Mouse (Mus musculus) embryonic fibroblast, embryonic 13.5 days (primary cell): ENCODE measurements at regions not wholly inside any gene's neighbourhood (a gene's known extent, or its start where the extent isn't known, plus 50 kb on each side); places are given as distances from the start of the nearest gene placed in this dataset.
A peak's percentile ranks its signal among the peaks of the same experiment; 100 is the strongest.

ENCODE experiments used
- H3K27ac ChIP-seq: 2 replicates; pipeline ENCODE4 v1.5.1; 2012; ENCODE audit warnings: low read length, control low read depth, inconsistent platforms; ENCODE audit not compliant: insufficient read depth
- H3K4me1 ChIP-seq: 2 replicates; pipeline ENCODE4 v1.6.1; 2011; ENCODE audit warnings: low read length; ENCODE audit not compliant: control insufficient read depth, insufficient read depth
- H3K4me3 ChIP-seq: 2 replicates; pipeline ENCODE4 v1.5.1; 2011; ENCODE audit warnings: mild to moderate bottlenecking, control low read depth, low read length; ENCODE audit not compliant: insufficient read depth
- CTCF ChIP-seq: IDR thresholded peaks from 2 replicates; pipeline ENCODE4 v1.5.1; 2011; ENCODE audit warnings: mild to moderate bottlenecking, control low read depth, low read length, moderate library complexity, borderline replicate concordance; ENCODE audit not compliant: insufficient read depth
- POLR2A ChIP-seq: IDR thresholded peaks from 2 replicates; pipeline ENCODE4 v1.6.1; 2011; ENCODE audit warnings: low read depth, mild to moderate bottlenecking, control low read depth, low read length, moderate library complexity

DNA sequence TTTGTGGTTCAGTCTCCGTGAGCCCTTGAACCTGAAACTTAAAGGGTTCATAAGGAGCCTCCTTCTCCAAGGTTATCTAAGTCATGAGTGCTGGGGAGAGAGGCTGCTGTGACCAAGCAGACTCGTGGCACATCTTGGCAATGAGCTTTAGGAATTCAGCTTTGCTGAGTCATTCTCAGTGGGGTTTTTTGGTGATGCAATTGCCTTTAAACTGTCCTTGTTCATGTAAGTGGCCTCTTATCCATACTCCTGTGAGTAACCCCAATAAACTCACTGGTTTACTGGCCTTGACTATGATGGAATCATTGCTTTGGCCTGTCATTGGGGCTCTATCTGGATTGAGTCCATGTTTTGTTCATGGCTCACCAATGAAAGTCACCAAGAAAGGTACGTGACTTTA is 218.2 kb upstream of the Ppp2r3a start:
- Histone ChIP-seq H3K4me1 (0 out of 2 replicates have a peak, but pooled peaks cover 8% of the 10 kb centered on the region), H3K27ac (no peak overlapping the region), H3K4me3 (no peak overlapping the region)
- TF ChIP-seq CTCF (no peak), POLR2A (no peak)

DNA sequence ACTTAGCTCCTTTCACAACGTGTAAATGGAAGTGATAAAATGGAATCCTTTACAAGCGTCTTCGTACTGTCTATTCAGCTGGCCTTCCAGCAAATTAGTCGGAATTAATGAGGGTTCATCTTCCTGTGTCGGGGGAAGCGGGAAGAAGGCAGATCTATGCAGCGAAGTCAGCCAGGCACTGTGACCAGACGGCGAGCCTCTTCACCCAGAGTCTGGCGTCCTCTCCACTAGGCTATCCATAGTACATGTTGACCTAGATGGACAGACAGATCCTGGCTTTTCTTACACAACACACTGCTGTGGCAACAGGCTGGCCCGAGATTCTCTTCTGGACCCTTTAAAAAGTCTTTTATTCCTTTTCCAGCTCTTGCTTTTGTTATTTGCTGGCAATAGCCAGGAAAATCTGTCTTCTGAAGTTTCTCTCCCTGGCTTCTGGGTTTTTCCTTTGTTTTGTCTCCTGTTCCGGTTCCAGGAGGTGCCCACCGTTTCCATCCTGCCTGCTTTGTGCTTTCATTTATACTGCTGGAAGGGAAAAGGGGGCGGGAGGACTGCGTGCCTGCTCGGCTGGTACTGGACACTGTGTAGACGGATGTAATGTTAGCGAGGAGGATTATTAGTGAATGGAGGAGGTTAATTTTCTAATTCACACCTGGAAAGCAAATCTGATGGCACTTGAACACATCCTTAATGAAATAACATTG is 213.3 kb upstream of the Ppp2r3a start:
- no peak overlapping the region for H3K27ac ChIP-seq

DNA sequence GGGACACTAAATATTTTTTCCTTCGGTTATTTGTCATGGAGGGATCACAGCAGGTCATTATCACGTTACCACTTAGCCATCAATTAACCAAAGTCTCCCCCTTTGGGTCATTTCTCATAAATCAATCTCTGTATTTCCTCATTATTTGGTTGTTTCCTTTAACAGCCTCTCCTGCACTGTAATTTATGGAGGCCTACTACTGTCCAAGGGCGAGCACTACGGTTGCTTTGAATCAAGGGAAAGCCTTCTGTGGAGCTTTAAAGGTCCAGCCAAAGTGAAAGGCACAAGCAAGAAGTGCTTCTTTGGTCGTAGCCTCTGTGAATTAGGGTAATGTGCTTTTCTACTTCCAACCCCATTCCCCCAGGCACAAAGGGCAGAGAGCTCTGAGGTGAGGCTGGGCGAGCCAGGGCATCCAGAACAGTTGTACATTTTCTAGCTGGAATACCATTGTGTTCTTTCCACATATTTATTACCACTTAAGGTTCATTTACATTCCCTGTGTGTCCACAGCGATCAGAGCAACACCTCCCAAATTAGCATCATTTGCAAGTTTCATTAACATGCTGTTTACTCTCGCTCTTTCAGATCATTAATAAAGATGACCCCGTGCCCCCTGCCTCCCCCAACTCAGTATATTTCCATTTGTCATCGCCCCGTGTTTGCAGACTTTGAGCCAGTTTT is 207.5 kb upstream of the Ppp2r3a start:
- TF ChIP-seq CTCF (no peak), POLR2A (no peak)
- peaks cover 5% of the 10 kb centered on the region; the same call in 1 of the 2 replicates for H3K4me1 ChIP-seq
- H3K4me3 ChIP-seq, result no peak overlapping the region
- no peak overlapping the region for H3K27ac ChIP-seq

More for the DNA sequence above, 213.3 kb upstream of the Ppp2r3a start:
- TF ChIP-seq CTCF (no peak), POLR2A (no peak)
- Histone ChIP-seq H3K4me1 (no peaks in the 10 kb centered on the region), H3K4me3 (no peak overlapping the region)

DNA sequence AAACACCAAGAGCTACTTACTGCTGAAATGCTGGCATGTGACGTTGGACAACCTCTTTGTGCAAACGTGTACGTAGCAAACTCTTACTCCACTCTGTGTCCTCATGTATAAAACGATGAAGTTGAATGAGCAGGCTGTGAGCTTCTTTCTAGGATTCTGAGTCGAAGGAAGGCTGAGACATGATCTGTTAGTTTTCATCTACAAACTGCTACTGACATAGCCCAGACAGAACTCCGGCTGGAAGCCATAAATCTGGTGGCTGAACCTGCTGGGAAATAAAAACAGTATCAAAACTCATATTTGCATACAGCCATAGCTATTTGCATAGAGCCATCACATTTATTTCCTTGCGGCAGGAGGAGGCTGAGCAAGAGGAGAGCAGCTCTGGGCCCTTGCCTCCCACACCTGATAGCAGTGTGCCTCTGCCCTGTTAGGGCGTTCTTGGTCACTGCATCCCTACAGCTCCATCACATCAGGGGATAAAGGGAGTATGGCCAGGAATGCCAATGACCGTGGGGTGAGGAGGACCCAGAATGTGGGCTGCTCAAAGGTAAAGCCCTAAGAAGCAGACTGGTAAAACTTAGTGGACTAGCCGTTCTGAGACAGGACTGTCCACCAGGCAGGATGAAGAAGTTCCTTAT is 206.8 kb upstream of the Ppp2r3a start:
- Histone ChIP-seq H3K4me1 (peaks cover 5% of the 10 kb centered on the region; the same call in 1 of the 2 replicates), H3K4me3 (no peak overlapping the region), H3K27ac (no peak overlapping the region)
- TF ChIP-seq POLR2A, result no peak
- no peak for TF ChIP-seq CTCF

DNA sequence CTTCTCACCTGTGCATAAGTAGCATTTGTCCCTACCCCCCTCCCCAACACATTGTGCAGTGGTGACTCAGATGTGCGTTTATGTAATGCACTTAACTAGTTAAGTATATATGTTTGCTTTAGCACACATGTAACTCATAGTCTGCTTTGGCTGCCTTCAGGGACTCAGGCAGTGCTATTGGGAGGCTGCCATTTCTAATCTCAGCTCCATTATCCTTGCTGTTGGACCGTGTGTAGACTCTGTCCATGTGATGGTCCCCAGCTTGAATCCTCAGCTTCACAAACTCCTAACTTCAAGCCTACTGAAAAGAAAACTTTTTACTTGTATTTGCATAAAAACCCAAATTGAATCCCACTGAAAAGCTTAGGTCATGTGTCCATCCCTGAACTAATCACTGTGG is 194.7 kb upstream of the Ppp2r3a start:
- H3K4me3 ChIP-seq, result no peak overlapping the region
- TF ChIP-seq POLR2A, result no peak
- TF ChIP-seq CTCF, result no peak
- H3K4me1 ChIP-seq, result peaks cover 15% of the 10 kb centered on the region
- peak overlapping the region; percentile 62 for H3K27ac ChIP-seq

DNA sequence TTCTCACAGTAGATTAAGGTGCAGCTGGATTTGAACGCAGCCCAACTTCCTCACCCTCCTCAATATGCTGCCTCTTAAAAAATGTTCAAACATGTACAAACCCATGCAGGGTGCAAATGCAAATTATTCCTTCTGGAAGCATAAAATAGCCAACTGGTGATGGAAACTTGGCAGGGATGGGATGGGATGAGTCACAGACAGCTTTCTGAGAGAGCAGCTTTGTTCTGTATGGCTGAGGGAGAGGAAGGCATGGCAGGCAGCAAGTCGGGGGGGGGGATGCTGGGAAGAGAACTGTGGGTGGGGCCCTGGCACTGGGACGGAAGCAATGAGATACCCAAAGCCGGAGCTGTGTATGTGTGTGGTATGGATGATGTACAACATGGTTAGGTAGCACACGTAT is 194.2 kb upstream of the Ppp2r3a start:
- TF ChIP-seq CTCF, result no peak
- no peak for TF ChIP-seq POLR2A
- Histone ChIP-seq H3K4me3 (no peak overlapping the region), H3K4me1 (peaks cover 15% of the 10 kb centered on the region), H3K27ac (peak overlapping the region; percentile 62)

DNA sequence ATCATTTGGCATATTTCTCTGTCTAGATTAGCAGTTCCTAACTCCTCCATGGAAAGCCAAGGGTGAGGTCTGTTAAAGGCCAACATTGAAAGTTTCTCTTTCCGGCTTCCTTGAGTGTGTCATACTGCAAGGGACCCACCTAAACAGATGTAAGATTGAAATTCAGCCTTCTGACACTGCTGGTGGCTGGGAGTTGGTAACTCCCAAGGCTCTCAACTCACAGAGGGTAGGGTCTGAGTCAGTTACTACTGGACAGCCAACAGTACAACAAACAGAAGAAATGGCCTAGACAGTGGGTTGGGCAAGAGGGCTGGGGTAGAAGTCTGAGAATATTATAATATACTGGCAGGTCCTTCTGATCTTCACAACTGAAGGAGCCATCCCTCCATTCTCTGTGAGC is 193.7 kb upstream of the Ppp2r3a start:
- TF ChIP-seq CTCF (no peak), POLR2A (no peak)

DNA sequence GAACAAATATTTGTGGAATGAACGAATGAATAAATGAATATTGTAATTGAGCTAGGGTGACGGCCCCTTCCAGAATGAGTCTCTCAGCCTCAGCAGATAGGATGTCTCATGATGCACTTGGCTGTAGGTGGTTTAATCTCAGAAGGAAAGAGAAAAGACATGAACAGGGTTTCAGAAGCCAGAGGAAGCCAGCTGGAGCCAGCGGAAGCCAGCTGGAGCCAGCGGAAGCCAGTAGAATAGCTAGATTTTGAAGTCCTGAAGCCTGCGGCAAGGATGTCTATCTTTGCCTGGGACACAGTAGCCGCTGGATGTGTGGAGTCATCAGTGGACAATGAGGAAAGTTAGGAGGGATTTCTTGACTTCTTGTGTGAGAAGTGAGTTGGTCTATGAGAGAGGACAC is 188.3 kb upstream of the Ppp2r3a start:
- TF ChIP-seq POLR2A (no peak), CTCF (no peak)
- no peak overlapping the region for H3K4me3 ChIP-seq
- no peaks in the 10 kb centered on the region for H3K4me1 ChIP-seq
- no peak overlapping the region for H3K27ac ChIP-seq

More for the DNA sequence above, 193.7 kb upstream of the Ppp2r3a start:
- Histone ChIP-seq H3K27ac (peak overlapping the region; percentile 51), H3K4me1 (peaks cover 15% of the 10 kb centered on the region), H3K4me3 (no peak overlapping the region)

DNA sequence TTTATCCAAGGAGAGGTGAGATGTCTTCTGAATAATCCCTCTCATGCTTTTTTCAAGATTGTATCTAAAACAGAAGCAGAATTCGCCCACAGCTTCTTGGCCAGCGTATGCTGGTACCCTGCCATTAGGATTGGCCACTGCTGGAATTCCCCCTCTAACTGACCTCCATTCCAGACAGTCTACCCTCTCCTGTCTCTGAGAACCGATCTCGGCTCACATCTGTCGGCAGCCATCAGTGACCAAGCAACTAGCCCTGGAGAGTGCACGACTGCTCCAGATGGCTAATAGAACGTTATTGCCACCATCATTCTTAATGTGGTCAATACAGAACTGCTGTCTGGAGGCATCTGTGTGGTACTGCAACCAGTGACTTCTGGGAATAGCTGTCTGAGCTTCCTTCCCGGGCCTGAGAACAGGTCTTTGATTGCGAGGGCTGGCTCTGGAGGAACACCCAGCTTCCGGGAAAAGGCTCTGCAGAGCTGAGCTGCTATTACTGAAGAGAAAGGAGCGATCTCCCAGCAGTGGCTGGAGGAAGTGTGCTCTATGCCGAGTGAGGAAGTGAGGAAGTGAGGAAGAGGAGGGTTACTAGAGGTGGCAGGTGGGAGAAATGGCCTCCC is 187.1 kb upstream of the Ppp2r3a start:
- Histone ChIP-seq H3K4me3 (no peak overlapping the region), H3K4me1 (no peaks in the 10 kb centered on the region), H3K27ac (no peak overlapping the region)
- no peak for TF ChIP-seq CTCF
- TF ChIP-seq POLR2A, result no peak

DNA sequence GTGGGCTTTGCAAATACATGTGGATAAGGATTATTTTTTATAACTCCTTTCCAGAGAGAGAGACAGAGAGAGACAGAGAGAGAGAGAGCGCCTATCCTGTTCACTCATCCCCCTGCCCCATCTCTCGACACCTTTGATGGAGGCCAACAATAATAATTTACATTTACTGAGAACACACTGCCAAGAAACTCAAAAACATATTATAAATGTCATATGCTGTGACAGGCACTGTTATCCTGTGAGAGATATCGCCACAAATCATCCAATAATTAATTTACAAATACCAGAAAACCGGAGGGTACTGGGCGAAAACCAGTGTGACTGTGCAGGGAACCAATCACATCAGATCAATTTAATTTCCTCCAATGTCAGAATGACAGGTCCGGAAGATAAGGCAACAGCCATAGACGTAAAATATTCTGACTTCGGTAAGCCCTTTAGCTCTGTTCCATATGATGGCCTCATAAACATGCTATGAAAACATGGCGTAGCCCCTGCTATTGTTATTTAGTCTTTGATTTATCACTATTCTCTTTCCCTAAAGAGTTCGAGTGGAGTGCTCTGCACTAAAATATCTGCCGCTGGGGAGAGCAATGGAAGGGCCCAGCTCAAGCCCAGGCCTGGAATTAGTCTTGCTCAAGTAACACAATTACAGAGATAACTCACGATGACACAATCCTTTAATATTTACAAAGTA is 173.5 kb upstream of the Ppp2r3a start:
- Histone ChIP-seq H3K4me1 (no peaks in the 10 kb centered on the region), H3K4me3 (no peak overlapping the region), H3K27ac (no peak overlapping the region)
- TF ChIP-seq POLR2A (no peak), CTCF (no peak)
